Mouse (Mus musculus): ENCODE measurements around the gene Zfand5. TPM values are rescaled to one million over a fixed set of nuclear protein-coding genes. Genes with fewer than 3 reads are reported as not detected.

Gene Zfand5
- polyA plus RNA-seq, 1 experiment from 2014 or later = 176 TPM

Other genes starting within 250 kb of the Zfand5 start
- 0.79 and 1.5 TPM in 2 replicates for gene Gda, start 201.2 kb downstream of the Zfand5 start, polyA plus RNA-seq (2014; fragmentation: Nextera tagmentation; extraction: Ambion mirVana)

All from forebrain, embryonic 14.5 days (tissue).